Mouse (Mus musculus): Measurements from ENCODE around the gene Flt3. TPM values are rescaled to one million over a fixed set of nuclear protein-coding genes. Genes with fewer than 3 reads are reported as not detected.

Flt3 gene
- polyA plus RNA-seq, 1 experiment, result 3.8 TPM

DNA sequence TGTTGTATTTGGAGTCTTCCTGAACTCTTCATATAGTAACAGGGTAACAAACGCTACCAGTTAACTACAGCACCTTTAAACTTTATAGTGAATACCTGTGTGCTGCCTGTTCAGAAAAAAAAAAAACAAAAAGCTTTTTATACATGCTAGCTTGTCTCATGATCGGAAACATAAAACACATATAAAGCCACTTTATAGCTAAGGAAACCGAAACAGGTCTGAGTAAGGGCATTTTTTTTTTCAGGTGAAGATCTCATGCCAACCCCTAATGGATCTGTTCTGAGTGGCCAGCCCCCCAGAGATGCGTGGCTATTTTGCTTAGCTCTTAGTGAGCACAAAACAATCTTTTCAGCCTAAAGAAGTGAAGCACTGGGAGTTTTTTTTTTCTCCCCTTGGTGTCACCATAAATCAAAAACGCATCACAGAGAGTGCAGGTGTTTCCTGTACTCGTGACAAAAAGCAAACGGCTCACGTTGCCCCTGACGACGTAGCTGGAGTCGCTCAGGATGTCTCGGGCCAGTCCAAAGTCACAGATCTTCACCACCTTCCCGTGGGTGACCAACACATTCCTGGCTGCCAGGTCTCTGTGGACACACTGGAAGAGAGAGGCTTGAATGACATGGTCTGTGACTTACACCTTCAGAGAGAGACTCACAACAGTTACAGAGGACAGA is 59.4 kb downstream of the Flt3 start:
- 11% methylated on average over 13 of the region's 13 CpGs for WGBS
- TF ChIP-seq CTCF (IDR thresholded peaks at IDR 0.05; ENCODE audit: control insufficient read depth, insufficient read depth, low read length) (no peak), POLR2A (IDR thresholded peaks at IDR 0.05; ENCODE audit: borderline replicate concordance, control insufficient read depth, low read depth, low read length) (no peak)

GRCm38 (mm10) chr5:147339560-147339959 is 60.7 kb downstream of the Flt3 start:
- Histone ChIP-seq H3K27ac (ENCODE audit: control insufficient read depth, insufficient read depth, low read depth, low read length, poor library complexity) (peak overlapping the region; percentile 52), H3K4me1 (ENCODE audit: control insufficient read depth, insufficient read depth, low read length) (no peaks in the 10 kb centered on the region; the same call in none of the 2 replicates), H3K4me3 (replicated peaks; ENCODE audit: control insufficient read depth, low read depth, low read length) (no peak overlapping the region)
- 4% methylated on average over 11 of the region's 11 CpGs for WGBS
- TF ChIP-seq CTCF (IDR thresholded peaks at IDR 0.05; ENCODE audit: control insufficient read depth, insufficient read depth, low read length), result no peak
- no peak for TF ChIP-seq POLR2A (IDR thresholded peaks at IDR 0.05; ENCODE audit: borderline replicate concordance, control insufficient read depth, low read depth, low read length)

More for the DNA sequence above, 59.4 kb downstream of the Flt3 start:
- Histone ChIP-seq H3K4me1 (ENCODE audit: control insufficient read depth, insufficient read depth, low read length) (no peaks in the 10 kb centered on the region; the same call in none of the 2 replicates), H3K27ac (ENCODE audit: control insufficient read depth, insufficient read depth, low read depth, low read length, poor library complexity) (peak overlapping the region; percentile 76), H3K4me3 (replicated peaks; ENCODE audit: control insufficient read depth, low read depth, low read length) (no peak overlapping the region)

GRCm38 (mm10) chr5:147338967-147339366 is 61.3 kb downstream of the Flt3 start:
- H3K4me3 ChIP-seq (replicated peaks; ENCODE audit: control insufficient read depth, low read depth, low read length), result no peak overlapping the region

DNA sequence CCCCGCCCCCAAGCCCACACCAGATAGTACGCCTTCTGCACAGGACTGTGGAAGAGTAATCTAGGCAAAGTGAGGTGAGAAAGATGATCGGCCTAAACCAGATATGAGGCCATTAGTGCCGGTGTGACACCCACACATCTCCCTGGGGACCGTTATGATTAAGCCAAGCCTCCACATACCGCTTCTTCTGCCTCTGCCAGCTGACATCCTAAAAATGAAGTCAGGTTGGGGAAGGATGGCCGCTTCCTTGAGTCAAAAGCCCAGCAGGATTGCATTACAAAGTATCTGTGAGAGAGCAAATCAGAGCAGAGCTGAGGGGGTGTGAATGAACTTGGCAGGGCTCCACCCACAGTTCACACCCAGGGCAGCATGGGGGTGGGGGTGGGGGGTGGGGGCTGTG is 67.6 kb downstream of the Flt3 start:
- TF ChIP-seq CTCF (IDR thresholded peaks at IDR 0.05; ENCODE audit: control insufficient read depth, insufficient read depth, low read length) (no peak), POLR2A (IDR thresholded peaks at IDR 0.05; ENCODE audit: borderline replicate concordance, control insufficient read depth, low read depth, low read length) (no peak)
- Histone ChIP-seq H3K4me1 (ENCODE audit: control insufficient read depth, insufficient read depth, low read length) (no peaks in the 10 kb centered on the region), H3K27ac (ENCODE audit: control insufficient read depth, insufficient read depth, low read depth, low read length, poor library complexity) (no peak overlapping the region), H3K4me3 (replicated peaks; ENCODE audit: control insufficient read depth, low read depth, low read length) (no peak overlapping the region)
- 74% methylated on average over 7 of the region's 7 CpGs for WGBS

More at GRCm38 (mm10) chr5:147338967-147339366, 61.3 kb downstream of the Flt3 start:
- TF ChIP-seq CTCF (IDR thresholded peaks at IDR 0.05; ENCODE audit: control insufficient read depth, insufficient read depth, low read length), result no peak
- TF ChIP-seq POLR2A (IDR thresholded peaks at IDR 0.05; ENCODE audit: borderline replicate concordance, control insufficient read depth, low read depth, low read length), result no peak
- 72% methylated on average over 9 of the region's 9 CpGs for WGBS
- Histone ChIP-seq H3K4me1 (ENCODE audit: control insufficient read depth, insufficient read depth, low read length) (no peaks in the 10 kb centered on the region; the same call in none of the 2 replicates), H3K27ac (ENCODE audit: control insufficient read depth, insufficient read depth, low read depth, low read length, poor library complexity) (peak overlapping the region; percentile 52; the same call in 1 of the 2 replicates)

DNA sequence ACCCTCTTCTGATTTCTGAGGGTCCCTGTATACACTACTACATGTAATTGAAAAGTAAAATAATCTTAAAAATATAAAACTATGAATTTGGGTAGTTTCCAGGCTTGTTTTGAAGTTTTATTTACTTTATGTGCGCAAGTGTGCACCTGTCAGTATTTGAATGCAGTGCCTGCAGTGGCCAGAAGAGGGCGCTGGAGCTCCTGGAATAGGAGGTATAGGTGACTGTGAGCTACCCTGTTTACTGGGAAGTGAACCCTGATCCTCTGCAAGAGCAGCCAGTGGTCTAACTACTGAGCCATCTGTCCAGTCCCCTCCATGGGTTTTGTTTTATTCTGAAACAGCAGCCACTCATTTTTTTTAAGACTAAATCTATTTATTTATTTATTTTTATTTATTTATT is 68.7 kb downstream of the Flt3 start:
- no peak for TF ChIP-seq POLR2A (IDR thresholded peaks at IDR 0.05; ENCODE audit: borderline replicate concordance, control insufficient read depth, low read depth, low read length)
- peak; percentile 87 for TF ChIP-seq CTCF (IDR thresholded peaks at IDR 0.05; ENCODE audit: control insufficient read depth, insufficient read depth, low read length)
- H3K4me3 ChIP-seq (replicated peaks; ENCODE audit: control insufficient read depth, low read depth, low read length), result no peak overlapping the region
- whole genome bisulfite sequencing, result 40% methylated on average over 2 of the region's 2 CpGs
- no peak overlapping the region for H3K27ac ChIP-seq (ENCODE audit: control insufficient read depth, insufficient read depth, low read depth, low read length, poor library complexity)
- H3K4me1 ChIP-seq (ENCODE audit: control insufficient read depth, insufficient read depth, low read length), result no peaks in the 10 kb centered on the region

DNA sequence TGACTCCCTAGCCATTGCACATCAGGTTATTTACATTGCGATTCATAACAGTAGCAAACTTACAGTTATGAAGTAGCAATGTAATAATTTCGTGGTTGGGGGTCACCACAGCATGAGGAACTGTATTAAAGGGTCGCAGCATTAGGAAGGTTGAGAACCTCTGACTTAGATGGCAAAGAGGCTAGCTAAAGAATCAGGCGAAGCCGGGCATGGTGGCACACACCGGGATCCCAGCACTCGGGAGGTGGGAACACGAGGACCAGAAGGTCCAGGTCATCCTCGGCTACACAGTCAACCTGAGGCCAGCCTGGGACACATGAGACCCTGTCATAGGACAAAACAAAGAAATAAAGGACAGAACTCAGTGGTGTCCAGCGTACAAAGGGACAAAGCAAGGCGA is 70.3 kb downstream of the Flt3 start:
- WGBS, result 78% methylated on average over 11 of the region's 11 CpGs
- Histone ChIP-seq H3K4me1 (ENCODE audit: control insufficient read depth, insufficient read depth, low read length) (no peaks in the 10 kb centered on the region), H3K27ac (ENCODE audit: control insufficient read depth, insufficient read depth, low read depth, low read length, poor library complexity) (no peak overlapping the region), H3K4me3 (replicated peaks; ENCODE audit: control insufficient read depth, low read depth, low read length) (no peak overlapping the region)
- no peak for TF ChIP-seq POLR2A (IDR thresholded peaks at IDR 0.05; ENCODE audit: borderline replicate concordance, control insufficient read depth, low read depth, low read length)
- TF ChIP-seq CTCF (IDR thresholded peaks at IDR 0.05; ENCODE audit: control insufficient read depth, insufficient read depth, low read length), result no peak

- H3K27ac ChIP-seq (ENCODE audit: control insufficient read depth, insufficient read depth, low read depth, low read length, poor library complexity), result no peak overlapping the region
- no peaks in the 10 kb centered on the region for H3K4me1 ChIP-seq (ENCODE audit: control insufficient read depth, insufficient read depth, low read length)
- TF ChIP-seq POLR2A (IDR thresholded peaks at IDR 0.05; ENCODE audit: borderline replicate concordance, control insufficient read depth, low read depth, low read length) (no peak), CTCF (IDR thresholded peaks at IDR 0.05; ENCODE audit: control insufficient read depth, insufficient read depth, low read length) (peak; percentile 28; the same call in 1 of the 2 replicates)
- 85% methylated on average over 5 of the region's 5 CpGs for WGBS
- no peak overlapping the region for H3K4me3 ChIP-seq (replicated peaks; ENCODE audit: control insufficient read depth, low read depth, low read length)
Measured at GRCm38 (mm10) chr5:147327636-147328035, 72.7 kb downstream of the Flt3 start.

DNA sequence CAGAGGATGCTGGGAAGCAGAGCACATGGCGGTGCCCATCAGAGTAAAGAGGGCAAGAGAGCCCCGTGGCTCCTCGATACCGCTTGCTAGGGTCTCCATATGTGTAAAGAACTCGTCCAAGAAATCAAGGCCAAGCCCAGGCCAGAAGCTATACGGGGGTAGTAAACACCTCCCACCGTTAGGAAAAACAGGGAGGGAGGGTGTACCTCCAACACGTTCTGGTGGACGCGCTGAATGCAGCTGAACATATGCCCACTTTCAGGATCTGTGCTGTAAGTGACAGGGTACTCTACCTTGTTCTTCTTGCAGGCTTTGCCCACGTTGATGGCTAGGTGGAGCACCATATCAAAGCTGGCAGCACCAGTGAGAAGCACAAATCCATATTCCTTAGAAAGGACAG is 74.4 kb downstream of the Flt3 start:
- 80% methylated on average over 11 of the region's 11 CpGs for WGBS

More for the DNA sequence above, 74.4 kb downstream of the Flt3 start:
- no peaks in the 10 kb centered on the region for H3K4me1 ChIP-seq (ENCODE audit: control insufficient read depth, insufficient read depth, low read length)
- H3K4me3 ChIP-seq (replicated peaks; ENCODE audit: control insufficient read depth, low read depth, low read length), result no peak overlapping the region
- no peak overlapping the region for H3K27ac ChIP-seq (ENCODE audit: control insufficient read depth, insufficient read depth, low read depth, low read length, poor library complexity)
- no peak for TF ChIP-seq CTCF (IDR thresholded peaks at IDR 0.05; ENCODE audit: control insufficient read depth, insufficient read depth, low read length)

Data from bone marrow, adult 2 months (tissue).